Mouse (Mus musculus) bone marrow, adult 2 months (tissue): ENCODE data around the gene Sfpq. TPM values are rescaled to one million over a fixed set of nuclear protein-coding genes. Genes with fewer than 3 reads are reported as not detected.

Experiments used
- H3K27ac ChIP-seq: fragments of 200-500 bp; 2 replicates; pipeline ENCODE4 v1.5.1; 2012; ENCODE audit warnings: low read depth, mild to moderate bottlenecking, control low read depth, inconsistent platforms, low read length; ENCODE audit not compliant: control insufficient read depth, poor library complexity, insufficient read depth
- H3K4me1 ChIP-seq: fragments of 200-500 bp; 2 replicates; pipeline ENCODE4 v1.6.1; 2011; ENCODE audit warnings: low read length; ENCODE audit not compliant: control insufficient read depth, insufficient read depth
- H3K4me3 ChIP-seq: fragments of 200-500 bp; replicated peaks from 2 replicates; pipeline ENCODE3; 2011; ENCODE audit warnings: mild to moderate bottlenecking, low read depth, low read length, control low read depth; ENCODE audit not compliant: control insufficient read depth
- CTCF ChIP-seq: fragments of 200-500 bp; IDR thresholded peaks from 2 replicates; pipeline ENCODE4 v1.5.1; 2011; ENCODE audit warnings: low read length, control low read depth; ENCODE audit not compliant: control insufficient read depth, insufficient read depth
- POLR2A ChIP-seq: fragments of 200-500 bp; IDR thresholded peaks from 2 replicates; pipeline ENCODE4 v1.6.1; 2011; ENCODE audit warnings: low read depth, mild to moderate bottlenecking, control low read depth, low read length, borderline replicate concordance; ENCODE audit not compliant: control insufficient read depth
- WGBS: fragments of 180-500 bp; shearing (Covaris S2); methylation state at CpG from one replicate; pipeline ENCODE4 v1.1.7; 2018; 5-methylcytosine and 5-hydroxymethylcytosine counted together
- polyA plus RNA-seq: library from polyadenylated mRNA; stranded (reverse); fragments of >200 nt; gene quantifications from 2 replicates; pipeline ENCODE4 v1.2.4, GENCODE M21; 2011; ENCODE audit warnings: low replicate concordance; ENCODE audit not compliant: missing spikeins, insufficient read depth, insufficient read length

Gene Sfpq
- polyA plus RNA-seq, 1 experiment: 425 TPM

DNA sequence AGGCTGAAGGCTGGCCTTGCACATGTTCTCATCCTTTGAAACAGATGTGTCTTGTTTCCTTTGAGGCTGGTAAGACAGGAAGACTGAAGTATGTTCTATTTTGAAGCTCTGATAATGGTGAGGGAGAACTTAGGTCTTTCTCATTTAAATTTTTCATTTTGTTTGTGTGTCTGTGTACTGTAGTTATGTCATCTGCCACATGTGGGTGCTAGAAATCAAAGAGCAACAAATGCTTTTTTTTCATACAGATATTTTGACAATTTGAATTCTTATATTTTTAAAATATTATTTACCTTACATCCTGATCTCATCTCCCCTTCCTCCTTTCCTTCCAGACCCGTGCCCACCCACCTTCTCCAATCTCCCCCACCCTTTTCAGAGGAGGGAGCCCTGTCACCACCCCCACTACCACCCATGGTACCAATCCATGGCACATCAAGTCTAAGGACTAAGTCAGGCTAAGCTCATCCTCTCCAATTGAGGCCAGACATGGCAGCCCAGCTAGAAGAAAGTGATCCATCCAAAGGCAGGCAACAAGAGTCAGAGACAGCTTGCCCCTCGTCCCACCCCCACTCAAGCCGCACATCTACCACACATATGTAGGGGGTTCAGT lies 18.9 kb downstream of the Sfpq start:
- Histone ChIP-seq H3K4me1 (no peaks in the 10 kb centered on the region), H3K27ac (no peak overlapping the region), H3K4me3 (no peak overlapping the region)
- 81% methylated on average over 3 of the region's 3 CpGs for WGBS
- TF ChIP-seq CTCF (no peak), POLR2A (no peak)

DNA sequence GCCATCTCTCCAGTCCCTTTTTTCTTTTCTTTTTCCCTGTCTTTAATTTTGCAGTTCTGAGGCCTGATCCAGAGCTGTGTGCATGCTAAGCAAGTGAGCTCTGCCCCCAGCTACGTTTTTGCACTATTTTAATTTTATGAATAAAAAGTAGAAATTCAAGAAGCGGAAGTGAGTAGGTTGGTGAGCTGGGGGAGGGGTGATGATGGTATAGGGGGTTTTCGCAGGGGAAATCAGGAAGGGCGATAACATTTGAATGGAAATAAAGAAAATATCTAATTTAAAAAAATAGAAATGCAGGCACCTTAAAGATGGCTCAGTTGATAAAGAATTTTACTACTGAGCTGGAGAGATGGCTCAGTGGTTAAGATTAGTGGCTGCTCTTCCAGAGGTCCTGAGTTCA lies 22.4 kb downstream of the Sfpq start:
- no peaks in the 10 kb centered on the region for H3K4me1 ChIP-seq
- 75% methylated on average over 4 of the region's 4 CpGs for WGBS
- no peak overlapping the region for H3K27ac ChIP-seq
- no peak for TF ChIP-seq CTCF
- no peak for TF ChIP-seq POLR2A
- H3K4me3 ChIP-seq: no peak overlapping the region

DNA sequence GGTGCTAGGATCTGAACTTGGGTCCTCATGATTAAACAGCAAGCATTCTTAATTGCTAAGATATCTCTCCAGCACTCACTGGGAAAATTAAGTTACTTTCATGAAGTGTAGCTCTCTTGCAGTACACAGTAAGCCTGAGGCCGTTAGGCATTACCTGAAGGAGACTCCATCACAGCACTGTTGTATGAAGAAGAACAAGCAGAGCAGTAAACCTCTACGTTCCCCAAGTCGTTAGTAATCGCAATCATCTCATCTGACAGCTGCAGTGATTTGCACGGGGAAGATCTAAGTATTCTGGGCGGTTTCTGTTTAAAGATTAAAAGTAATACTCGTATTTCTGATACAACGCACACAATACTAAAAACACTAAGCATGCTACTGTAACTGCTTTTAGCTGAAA lies 30.0 kb downstream of the Sfpq start:
- TF ChIP-seq POLR2A: no peak
- Histone ChIP-seq H3K4me1 (no peaks in the 10 kb centered on the region), H3K27ac (no peak overlapping the region), H3K4me3 (no peak overlapping the region)
- WGBS: 81% methylated on average over 8 of the region's 8 CpGs

DNA sequence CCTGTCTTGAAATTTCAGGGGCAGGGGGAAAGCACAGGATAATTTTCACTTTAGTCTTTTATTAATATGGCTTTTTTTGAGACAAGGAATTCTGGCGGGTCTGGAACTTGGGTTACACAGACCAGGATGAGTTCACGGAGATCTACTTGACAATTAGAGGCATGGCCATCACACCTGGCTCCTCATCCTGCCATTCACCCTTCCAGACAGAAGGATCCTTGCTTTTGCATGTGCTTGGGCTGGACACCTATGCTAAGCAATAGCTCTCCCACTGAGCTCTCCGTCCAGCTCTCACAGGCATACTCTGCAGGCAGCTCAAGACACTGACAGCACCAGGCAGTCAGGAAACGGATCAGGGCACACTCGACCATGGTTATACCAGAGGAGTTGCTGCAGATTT lies 31.9 kb downstream of the Sfpq start:
- H3K27ac ChIP-seq: no peak overlapping the region
- 87% methylated on average over 5 of the region's 5 CpGs for WGBS

DNA sequence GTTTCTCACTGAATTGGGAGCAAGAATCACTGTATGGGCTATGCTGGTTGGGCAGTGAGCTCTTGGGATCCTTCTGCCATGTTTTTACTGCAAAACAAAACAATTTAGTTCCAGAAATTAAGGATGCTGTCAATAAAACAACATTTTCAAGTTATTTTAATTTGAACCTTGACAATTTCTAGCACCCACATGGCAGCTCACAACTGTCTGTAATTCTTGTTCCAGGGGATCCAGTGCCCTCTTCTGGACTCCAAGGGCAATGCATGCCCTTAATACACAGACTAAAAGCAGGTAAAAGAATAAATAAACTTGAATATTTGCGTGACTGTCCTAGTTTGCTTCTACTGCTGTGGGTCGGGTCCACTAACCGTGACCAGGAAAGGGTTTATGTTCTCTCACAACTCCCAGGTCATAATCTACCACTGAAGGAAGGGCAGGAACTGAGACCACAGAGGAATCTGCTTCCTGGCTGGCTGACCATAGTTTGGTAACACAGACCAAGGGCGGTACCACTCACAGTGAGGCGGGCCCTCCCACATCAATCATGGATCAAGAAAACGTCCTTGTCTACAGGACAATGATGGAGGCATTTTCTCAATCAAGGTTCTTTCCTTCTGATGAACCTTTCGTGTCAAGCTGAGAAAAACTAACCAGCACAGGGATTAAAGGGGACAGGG lies 33.5 kb downstream of the Sfpq start:
- TF ChIP-seq CTCF (peak; percentile 19; the same call in 1 of the 2 replicates), POLR2A (no peak)
- Histone ChIP-seq H3K27ac (no peak overlapping the region), H3K4me1 (no peaks in the 10 kb centered on the region; the same call in 1 of the 2 replicates), H3K4me3 (no peak overlapping the region)
- WGBS: 52% methylated on average over 7 of the region's 7 CpGs

More for the DNA sequence above, 31.9 kb downstream of the Sfpq start:
- TF ChIP-seq CTCF: no peak
- no peak for TF ChIP-seq POLR2A
- Histone ChIP-seq H3K4me1 (no peaks in the 10 kb centered on the region), H3K4me3 (no peak overlapping the region)

DNA sequence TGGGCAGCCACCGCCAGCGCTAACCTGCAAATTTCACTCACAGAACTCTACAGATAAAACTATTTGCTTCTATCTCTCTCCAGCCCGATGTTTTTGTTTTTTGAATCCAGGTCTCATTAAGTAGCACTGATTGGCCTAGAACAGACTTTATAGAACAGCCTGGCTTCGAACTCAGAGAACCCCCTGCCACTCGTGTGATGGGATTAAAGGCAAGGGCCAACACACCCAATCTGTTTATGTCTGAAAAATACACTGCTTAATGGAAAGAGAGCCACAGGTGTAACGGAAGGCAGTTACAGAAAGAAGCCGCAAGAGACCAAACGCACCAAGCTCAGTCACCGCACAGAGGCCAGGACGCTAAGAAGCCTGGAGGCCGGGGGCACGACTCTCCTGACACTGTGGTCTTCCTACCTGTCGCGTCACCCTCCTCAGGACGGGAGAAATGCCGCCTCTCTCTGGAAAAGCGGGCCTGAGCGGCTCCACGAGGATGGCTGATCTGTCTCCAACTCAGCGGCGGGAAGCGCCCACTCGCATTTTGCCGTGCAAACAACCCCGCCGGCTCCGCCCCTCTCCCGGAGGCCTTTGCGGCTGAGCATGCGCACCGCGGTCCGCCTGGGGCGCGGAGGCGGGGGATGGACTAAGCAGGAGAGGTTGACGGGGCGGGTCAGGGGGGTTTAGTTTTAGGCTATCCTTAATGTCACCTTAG lies 39.6 kb downstream of the Sfpq start, which contains the start of gene Zmym1:
Gene Zmym1 (minus strand): TSS at position 568 of the 706 bp plus-strand sequence.
- 1% methylated on average over 38 of the region's 38 CpGs for WGBS
- Histone ChIP-seq H3K4me1 (no peaks in the 10 kb centered on the region; the same call in 1 of the 2 replicates), H3K27ac (peak within 1 kb of the TSS; percentile 89), H3K4me3 (peak within 1 kb of the TSS; percentile 100)
- TF ChIP-seq POLR2A: peak; percentile 68
- no peak for TF ChIP-seq CTCF

DNA sequence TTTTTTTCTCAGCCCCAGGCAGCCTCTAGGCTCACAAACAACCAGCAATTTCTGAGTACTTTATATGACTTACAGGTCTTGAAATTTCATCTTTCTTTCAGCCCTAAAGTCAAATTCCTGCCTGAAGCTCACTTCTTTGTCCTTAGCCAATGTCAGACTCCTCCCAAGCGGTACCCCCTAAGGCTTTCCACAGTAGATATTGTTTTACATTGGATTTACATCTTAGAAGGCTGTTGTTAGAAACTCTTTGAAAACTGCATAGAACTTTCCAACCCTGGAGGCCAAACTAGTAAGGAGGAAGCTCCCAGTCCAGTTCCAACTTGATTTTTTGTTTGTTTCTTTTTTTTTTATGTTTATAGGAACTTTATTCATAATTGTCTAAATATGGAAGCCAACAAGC lies 42.9 kb downstream of the Sfpq start:
- no peak for TF ChIP-seq POLR2A
- TF ChIP-seq CTCF: no peak
- Histone ChIP-seq H3K27ac (no peak overlapping the region), H3K4me1 (no peaks in the 10 kb centered on the region; the same call in 1 of the 2 replicates), H3K4me3 (no peak overlapping the region)
- 82% methylated on average over 1 of the region's 1 CpGs for WGBS

DNA sequence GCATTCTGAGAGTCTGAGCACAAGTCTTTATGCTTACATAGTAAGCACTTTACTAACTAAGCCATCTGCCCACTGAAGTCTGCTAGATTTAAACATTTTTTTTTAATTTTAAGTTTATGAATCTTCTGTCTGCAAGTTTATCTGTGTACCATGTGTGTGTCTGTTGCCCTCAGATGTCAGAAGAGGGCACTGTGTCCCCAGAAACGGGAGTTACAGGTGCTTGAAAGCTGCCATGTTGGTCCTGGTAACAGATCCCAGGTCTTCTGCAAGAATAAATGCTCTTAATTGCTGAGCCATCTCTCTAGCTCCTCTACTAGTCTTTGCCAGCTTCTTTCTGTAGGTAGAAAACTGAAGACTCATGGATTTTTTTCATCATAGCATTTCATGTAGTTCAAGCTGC lies 53.8 kb downstream of the Sfpq start:
- Histone ChIP-seq H3K4me1 (no peaks in the 10 kb centered on the region; the same call in 1 of the 2 replicates), H3K4me3 (no peak overlapping the region), H3K27ac (no peak overlapping the region)
- TF ChIP-seq CTCF (no peak), POLR2A (no peak)
- whole genome bisulfite sequencing: 68% methylated on average over 1 of the region's 1 CpGs
